Mouse (Mus musculus) bone marrow, adult 2 months (tissue): ENCODE data around the gene Rasa2.

Experiments
- CTCF ChIP-seq: fragments of 200-500 bp; IDR thresholded peaks from 2 replicates; pipeline ENCODE4 v1.5.1; 2011; ENCODE audit warnings: low read length, control low read depth; ENCODE audit not compliant: control insufficient read depth, insufficient read depth
- POLR2A ChIP-seq: fragments of 200-500 bp; IDR thresholded peaks from 2 replicates; pipeline ENCODE4 v1.6.1; 2011; ENCODE audit warnings: low read depth, mild to moderate bottlenecking, control low read depth, low read length, borderline replicate concordance; ENCODE audit not compliant: control insufficient read depth

GRCm38 (mm10) chr9:96491810-96492209, 139.6 kb downstream of the Rasa2 start:
- TF ChIP-seq POLR2A (no peak), CTCF (peak; percentile 85)
